Mouse (Mus musculus) limb, embryonic 13.5 days (tissue): Measurements from ENCODE around the gene Fnip1. TPM values are rescaled to one million over a fixed set of nuclear protein-coding genes. Genes with fewer than 3 reads are reported as not detected.
"Not testable (repeated sequence)": the region's sequence is repeated elsewhere in the genome, so short reads cannot be mapped to it uniquely, and the experiment has no call there.

Experiments
- ATAC-seq: fragments of 200-750 bp; cut with Nextera tagmentation; 2 replicates; pipeline ENCODE4 v1.8.0; 2017; ENCODE audit warnings: low read depth, moderate number of reproducible peaks, moderate TSS enrichment; ENCODE audit not compliant: low FRiP score
- H3K27ac ChIP-seq: fragments of 300-500 bp; sonication (generic); 2 replicates; pipeline ENCODE4 v1.5.1; 2015; ENCODE audit warnings: inconsistent platforms, mild to moderate bottlenecking, moderate library complexity
- H3K27me3 ChIP-seq: fragments of 300-500 bp; sonication (generic); 2 replicates; pipeline ENCODE4 v1.6.1; 2015; ENCODE audit warnings: mild to moderate bottlenecking, inconsistent platforms
- H3K36me3 ChIP-seq: fragments of 300-500 bp; sonication (generic); 2 replicates; pipeline ENCODE4 v1.6.1; 2015; ENCODE audit warnings: inconsistent platforms, mild to moderate bottlenecking, moderate library complexity
- H3K4me1 ChIP-seq: fragments of 300-500 bp; sonication (generic); 2 replicates; pipeline ENCODE4 v1.6.1; 2015; ENCODE audit warnings: inconsistent platforms
- H3K4me2 ChIP-seq: fragments of 300-500 bp; sonication (generic); replicated peaks from 2 replicates; pipeline ENCODE4 v1.6.1; 2015; ENCODE audit warnings: inconsistent platforms, mild to moderate bottlenecking, moderate library complexity
- H3K4me3 ChIP-seq: fragments of 300-500 bp; sonication (generic); 2 replicates; pipeline ENCODE4 v1.5.1; 2015; ENCODE audit warnings: moderate library complexity, mild to moderate bottlenecking, inconsistent platforms
- H3K9ac ChIP-seq: fragments of 300-500 bp; sonication (generic); 2 replicates; pipeline ENCODE4 v1.6.1; 2015; ENCODE audit warnings: mild to moderate bottlenecking, inconsistent platforms
- H3K9me3 ChIP-seq: fragments of 300-500 bp; sonication (generic); 2 replicates; pipeline ENCODE4 v1.6.1; 2016; ENCODE audit warnings: inconsistent platforms
- WGBS: fragments of 180-500 bp; shearing (Covaris S2); methylation state at CpG from one replicate; pipeline ENCODE4 v1.1.7; 2015; 5-methylcytosine and 5-hydroxymethylcytosine counted together
- polyA plus RNA-seq: library from polyadenylated mRNA; unstranded; fragments of >200 nt; fragmentation: Nextera tagmentation; extraction: Ambion mirVana; gene quantifications from 2 replicates; pipeline ENCODE4 v1.2.1, GENCODE M21; 2015

Gene Fnip1
- polyA plus RNA-seq, 1 experiment from 2014 or later, result 11.6 TPM

DNA sequence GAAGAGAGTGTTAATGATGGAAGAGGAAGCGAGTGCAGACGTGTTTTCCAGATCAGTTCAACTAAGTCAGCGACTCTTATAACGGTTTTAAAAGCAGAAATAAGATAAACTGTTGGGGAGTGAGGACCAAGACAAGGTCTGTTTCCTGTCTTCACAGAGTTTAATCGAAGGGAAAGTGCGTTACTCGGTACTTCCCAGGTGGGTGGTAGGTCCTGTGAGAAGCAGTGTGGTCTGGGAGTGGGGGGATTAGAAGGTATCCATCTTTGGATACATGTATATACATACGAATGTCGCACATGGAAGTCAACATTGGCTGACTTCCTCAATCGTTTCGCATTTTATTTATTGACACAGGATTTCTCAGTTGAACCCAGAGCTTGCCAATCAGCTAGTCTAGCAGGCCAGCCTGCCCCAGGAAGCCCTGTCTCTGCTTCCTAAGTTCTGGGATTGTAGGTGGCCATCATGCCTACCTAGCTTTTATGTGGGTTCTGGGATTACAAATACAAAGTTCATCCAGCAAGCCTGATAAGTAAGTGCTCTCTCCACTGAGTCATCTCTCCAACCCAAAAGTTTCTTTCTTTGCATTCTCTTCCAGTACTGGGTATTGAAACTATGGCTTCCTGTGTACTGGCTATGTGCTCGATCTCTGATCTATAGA lies 10.2 kb upstream of the Fnip1 start:
- no peaks in the 10 kb centered on the region for H3K36me3 ChIP-seq
- ATAC-seq, result no peak
- H3K9me3 ChIP-seq, result no peaks in the 10 kb centered on the region
- no peak overlapping the region for H3K4me3 ChIP-seq
- no peaks in the 10 kb centered on the region for H3K27me3 ChIP-seq
- H3K27ac ChIP-seq, result no peak overlapping the region
- no peak overlapping the region for H3K9ac ChIP-seq
- H3K4me2 ChIP-seq, result no peak overlapping the region
- peaks cover 18% of the 10 kb centered on the region for H3K4me1 ChIP-seq
- 65% methylated on average over 12 of the region's 12 CpGs for WGBS

DNA sequence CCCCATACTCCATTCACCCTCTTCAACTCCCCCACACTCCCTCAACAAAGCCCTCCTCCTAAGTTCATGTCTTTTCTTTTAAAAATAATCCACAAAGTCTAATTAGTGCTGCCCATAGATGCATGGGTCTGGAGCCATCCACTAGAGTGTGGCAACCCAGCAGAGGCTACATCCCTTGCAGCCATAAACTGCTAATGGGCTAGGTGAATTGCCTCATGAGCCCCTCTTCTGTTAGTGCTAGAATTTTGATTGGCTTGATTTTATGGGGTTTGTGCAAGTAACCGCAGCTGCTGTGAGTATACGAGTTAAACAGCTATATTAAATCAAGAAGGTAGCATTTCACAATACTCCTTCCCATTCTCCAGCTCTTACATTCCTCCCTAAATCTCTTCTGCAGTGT lies 8.8 kb upstream of the Fnip1 start:
- Histone ChIP-seq H3K4me1 (peaks cover 18% of the 10 kb centered on the region), H3K27me3 (no peaks in the 10 kb centered on the region), H3K9ac (no peak overlapping the region), H3K27ac (no peak overlapping the region; the same call in 1 of the 2 replicates), H3K9me3 (no peaks in the 10 kb centered on the region), H3K4me2 (no peak overlapping the region), H3K4me3 (no peak overlapping the region), H3K36me3 (no peaks in the 10 kb centered on the region)
- ATAC-seq, result peak; percentile 36; the same call in 1 of the 2 replicates
- 6% methylated on average over 2 of the region's 2 CpGs for WGBS

DNA sequence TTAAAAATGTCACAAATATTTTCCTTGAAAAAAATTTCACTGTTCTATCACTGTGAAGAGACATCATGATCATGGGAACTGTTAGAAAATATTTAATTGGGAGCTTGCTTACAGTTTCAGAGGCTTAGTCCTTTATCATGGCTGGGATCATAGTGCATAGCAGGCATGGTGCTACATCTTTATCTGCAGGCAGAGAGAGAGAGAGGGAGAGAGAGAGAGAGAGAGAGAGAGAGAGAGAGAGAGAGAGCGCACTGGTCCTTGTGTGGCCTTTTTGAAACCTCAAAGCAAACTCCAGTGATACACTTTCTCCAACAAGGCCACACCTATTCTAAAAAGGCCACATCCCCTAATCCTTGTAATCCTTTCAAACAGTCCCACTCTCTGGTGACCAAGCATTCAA lies 2.2 kb upstream of the Fnip1 start:
- no peaks in the 10 kb centered on the region for H3K27me3 ChIP-seq
- ATAC-seq, result no peak
- WGBS, result 91% methylated on average over 1 of the region's 1 CpGs
- H3K4me1 ChIP-seq, result peaks cover 18% of the 10 kb centered on the region
- H3K9me3 ChIP-seq, result no peaks in the 10 kb centered on the region
- H3K4me2 ChIP-seq, result no peak overlapping the region
- no peak overlapping the region for H3K27ac ChIP-seq
- no peak overlapping the region for H3K4me3 ChIP-seq
- no peak overlapping the region for H3K9ac ChIP-seq
- H3K36me3 ChIP-seq, result no peaks in the 10 kb centered on the region

DNA sequence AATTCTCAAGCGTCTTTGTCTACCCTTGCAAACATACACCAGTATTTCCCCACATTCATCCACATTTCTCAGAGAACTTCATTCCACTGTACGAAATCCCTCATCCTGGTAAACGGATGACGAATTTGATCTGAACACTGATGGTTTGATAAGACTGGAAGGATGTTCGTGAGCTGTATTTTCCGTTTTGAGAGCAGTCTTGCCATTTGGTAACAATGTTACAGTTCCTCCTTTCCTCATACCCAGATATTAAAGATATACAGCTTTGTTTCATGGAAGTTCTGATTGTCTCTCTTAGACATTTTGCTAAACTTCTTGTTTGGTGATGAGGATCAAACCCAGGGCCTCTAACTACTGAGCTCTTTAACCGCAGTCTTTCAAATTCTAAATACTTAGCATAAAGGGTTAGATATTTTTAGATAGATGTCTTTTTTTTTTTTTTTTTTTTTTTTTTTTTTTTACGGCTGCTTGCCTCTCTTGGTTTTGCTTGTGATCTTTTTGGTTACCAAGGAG lies 633 bp upstream of the Fnip1 start:
- Histone ChIP-seq H3K4me3 (peak overlapping the region; percentile 94), H3K27ac (peak overlapping the region; percentile 48; the same call in 1 of the 2 replicates), H3K4me1 (peaks cover 18% of the 10 kb centered on the region), H3K4me2 (peak overlapping the region; percentile 52), H3K9ac (peak overlapping the region; percentile 59), H3K36me3 (no peaks in the 10 kb centered on the region), H3K27me3 (no peaks in the 10 kb centered on the region), H3K9me3 (no peaks in the 10 kb centered on the region)
- ATAC-seq, result no peak
- WGBS, result 59% methylated on average over 8 of the region's 8 CpGs

DNA sequence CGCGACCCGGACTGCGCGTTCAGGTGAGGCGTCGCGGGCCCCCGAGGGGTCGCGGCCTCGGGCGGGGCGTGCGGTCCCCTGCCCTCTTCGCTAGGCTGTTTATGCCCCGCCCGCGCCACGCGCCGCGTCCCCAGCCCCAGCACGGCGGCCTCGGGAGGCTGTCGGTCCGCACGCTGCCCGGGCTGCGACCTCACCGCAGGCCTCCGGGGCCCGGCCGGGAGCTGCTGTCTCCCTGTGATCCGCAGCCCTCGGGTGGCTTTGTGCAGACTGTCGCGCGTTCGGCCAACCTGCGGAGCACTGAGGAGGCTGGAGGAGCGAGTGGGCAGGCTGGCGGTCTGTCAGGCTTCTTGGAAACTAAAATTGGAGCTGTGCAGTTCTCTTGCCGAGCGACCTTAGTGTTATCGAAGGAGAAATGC lies 375 bp downstream of the Fnip1 start:
- no peak; the same call in none of the 2 replicates for ATAC-seq
- under 1% methylated on average over 47 of the region's 47 CpGs for WGBS
- no peaks in the 10 kb centered on the region for H3K9me3 ChIP-seq
- no peaks in the 10 kb centered on the region for H3K36me3 ChIP-seq
- peak overlapping the region; percentile 93 for H3K9ac ChIP-seq
- peak overlapping the region; percentile 77 for H3K4me2 ChIP-seq
- no peaks in the 10 kb centered on the region for H3K27me3 ChIP-seq
- H3K4me3 ChIP-seq, result peak overlapping the region; percentile 94
- H3K4me1 ChIP-seq, result peaks cover 18% of the 10 kb centered on the region
- peak overlapping the region; percentile 83; the same call in 1 of the 2 replicates for H3K27ac ChIP-seq

DNA sequence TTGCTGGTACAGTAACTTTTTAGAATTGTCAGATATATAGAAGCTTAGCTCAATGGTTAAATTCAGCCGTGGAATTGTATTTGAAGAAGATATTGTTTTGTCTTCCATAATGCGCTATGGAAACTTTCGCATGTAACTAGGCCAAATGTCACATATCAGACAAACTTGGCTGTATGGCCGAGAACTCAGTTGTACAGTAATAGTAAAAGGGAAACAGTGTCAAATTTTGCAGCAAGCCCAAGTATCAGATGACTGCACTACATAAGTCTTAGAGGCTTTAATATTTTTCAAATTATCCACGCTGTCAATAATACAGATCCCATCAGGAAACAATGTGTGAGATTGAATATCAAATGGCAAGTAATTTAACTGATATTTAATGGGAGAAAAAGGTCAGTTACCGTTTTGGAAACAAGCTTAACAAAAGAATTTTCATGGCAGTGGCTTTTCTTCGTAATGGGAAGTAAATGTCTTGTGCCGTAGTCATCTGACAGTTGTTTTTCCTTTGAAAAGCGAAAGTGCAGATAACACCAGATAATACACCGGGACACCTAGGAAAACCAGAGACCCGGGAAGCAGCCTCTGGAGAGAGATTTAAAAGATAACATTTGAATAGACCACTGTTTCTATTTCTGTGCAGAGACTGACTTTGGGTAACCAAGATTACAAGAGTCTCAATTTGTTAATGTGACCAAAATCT lies 1.1 kb downstream of the Fnip1 start:
- Histone ChIP-seq H3K9me3 (no peaks in the 10 kb centered on the region), H3K27me3 (no peaks in the 10 kb centered on the region), H3K4me2 (peak overlapping the region; percentile 77), H3K9ac (peak overlapping the region; percentile 93), H3K27ac (no peak overlapping the region), H3K36me3 (no peaks in the 10 kb centered on the region), H3K4me3 (peak overlapping the region; percentile 94), H3K4me1 (peaks cover 18% of the 10 kb centered on the region)
- 33% methylated on average over 11 of the region's 11 CpGs for WGBS
- no peak for ATAC-seq

DNA sequence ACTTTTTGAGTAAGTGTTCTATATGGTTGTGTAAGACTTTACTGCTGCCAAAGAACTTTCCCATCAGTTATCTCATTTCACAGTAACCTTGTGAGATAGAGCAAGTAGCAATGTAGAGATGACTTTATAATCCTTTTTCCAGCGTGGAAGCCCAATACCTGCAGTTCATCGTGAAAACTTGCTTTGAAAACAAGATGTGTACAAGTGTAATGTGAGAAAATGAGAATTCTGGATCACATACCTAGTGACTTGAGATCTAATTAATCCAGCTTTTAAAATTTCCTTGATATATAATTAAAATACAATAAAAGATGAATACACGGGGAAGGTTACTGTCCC lies 1.7 kb downstream of the Fnip1 start:
- no peak for ATAC-seq
- H3K4me2 ChIP-seq, result peak overlapping the region; percentile 77
- H3K27me3 ChIP-seq, result no peaks in the 10 kb centered on the region
- H3K4me3 ChIP-seq, result peak overlapping the region; percentile 94
- H3K36me3 ChIP-seq, result no peaks in the 10 kb centered on the region
- WGBS, result 66% methylated on average over 3 of the region's 3 CpGs
- H3K27ac ChIP-seq, result no peak overlapping the region
- H3K9me3 ChIP-seq, result no peaks in the 10 kb centered on the region
- H3K9ac ChIP-seq, result peak overlapping the region; percentile 35; the same call in 1 of the 2 replicates
- H3K4me1 ChIP-seq, result peaks cover 18% of the 10 kb centered on the region

DNA sequence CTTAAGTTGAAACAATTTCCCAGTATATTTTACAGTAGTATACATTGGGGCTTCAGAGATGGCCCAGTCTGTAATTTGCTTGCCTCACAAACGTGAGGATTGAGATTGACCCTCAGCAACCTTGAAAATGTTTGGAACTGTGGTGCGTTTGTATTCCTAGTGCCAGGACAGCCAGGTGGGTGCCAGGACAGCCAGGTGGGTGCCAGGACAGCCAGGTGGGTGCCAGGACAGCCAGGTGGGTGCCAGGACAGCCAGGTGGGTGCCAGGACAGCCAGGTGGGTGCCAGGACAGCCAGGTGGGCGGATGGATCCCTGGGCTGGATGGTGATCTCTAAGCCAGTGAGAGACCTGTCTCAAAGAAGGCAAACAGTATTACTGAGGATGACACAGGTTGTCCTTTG lies 12.8 kb downstream of the Fnip1 start:
- H3K9me3 ChIP-seq, ATAC-seq, H3K27me3 ChIP-seq, H3K4me3 ChIP-seq, H3K27ac ChIP-seq, H3K9ac ChIP-seq, H3K4me1 ChIP-seq, H3K4me2 ChIP-seq, H3K36me3 ChIP-seq: not testable (repeated sequence)
- 83% methylated on average over 3 of the region's 3 CpGs for WGBS

DNA sequence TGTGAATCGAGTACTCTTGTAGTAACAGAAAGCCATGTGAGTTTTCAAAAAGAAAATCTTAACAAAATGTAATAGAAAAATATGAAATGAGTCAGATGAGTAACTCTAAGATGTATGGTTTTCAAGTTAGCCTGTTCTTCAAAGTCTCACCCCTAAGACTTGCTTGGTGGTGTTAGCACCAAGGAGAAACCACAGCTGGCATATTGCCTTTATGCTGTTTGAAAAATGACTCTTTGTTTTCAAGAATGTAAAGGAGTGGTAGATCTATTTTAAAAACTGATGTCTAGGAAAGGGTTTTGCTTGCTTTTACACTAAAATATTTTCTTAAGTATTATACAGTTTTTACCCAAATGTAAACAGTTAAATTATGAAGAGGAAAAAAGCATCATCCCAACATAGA lies 16.5 kb downstream of the Fnip1 start:
- Histone ChIP-seq H3K9me3 (no peaks in the 10 kb centered on the region), H3K36me3 (no peaks in the 10 kb centered on the region), H3K9ac (no peak overlapping the region), H3K4me2 (no peak overlapping the region), H3K4me1 (no peaks in the 10 kb centered on the region), H3K27ac (no peak overlapping the region), H3K27me3 (no peaks in the 10 kb centered on the region), H3K4me3 (no peak overlapping the region)
- 80% methylated on average over 1 of the region's 1 CpGs for WGBS
- no peak for ATAC-seq

DNA sequence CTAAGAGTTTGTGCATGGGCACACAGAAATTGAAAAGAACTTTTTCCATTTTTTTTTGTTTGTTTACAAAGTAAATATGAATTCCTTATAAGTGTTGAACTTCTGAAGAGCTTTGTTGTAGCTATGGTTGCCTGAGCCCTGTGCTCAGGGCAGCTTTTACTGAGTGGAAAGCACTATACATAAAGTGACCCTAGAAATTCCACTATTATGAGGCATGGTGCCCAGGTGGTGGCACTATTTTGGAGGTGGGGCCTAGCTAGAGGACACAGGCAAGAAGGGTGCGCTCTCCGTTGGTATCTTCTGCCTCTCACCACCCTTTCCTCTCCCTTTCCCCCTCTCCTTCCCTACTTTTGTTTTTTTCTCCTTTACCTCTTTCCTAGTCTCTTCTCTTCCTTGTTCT lies 18.9 kb downstream of the Fnip1 start:
- ATAC-seq, result no peak

DNA sequence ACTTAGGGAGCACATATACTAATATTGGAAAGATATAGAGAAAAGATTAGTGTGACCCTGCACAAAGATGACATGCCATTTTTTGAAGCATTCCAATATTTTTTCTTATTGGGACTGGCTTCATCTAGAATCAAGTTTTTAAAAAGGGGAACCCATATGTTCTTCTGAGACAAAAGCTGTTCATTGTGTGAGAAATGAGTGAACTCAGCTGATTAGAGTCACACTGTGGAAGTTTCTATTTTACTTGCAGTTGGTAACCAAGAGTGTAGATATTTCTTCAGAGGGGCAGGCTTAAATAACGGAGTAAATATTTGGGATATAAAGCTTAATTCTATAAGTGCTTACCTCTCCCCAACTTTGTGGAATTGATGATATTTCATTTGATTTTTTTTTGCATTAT lies 20.2 kb downstream of the Fnip1 start:
- WGBS, result 95% methylated on average over 1 of the region's 1 CpGs
- Histone ChIP-seq H3K4me1 (no peaks in the 10 kb centered on the region), H3K4me3 (no peak overlapping the region), H3K36me3 (no peaks in the 10 kb centered on the region), H3K9ac (no peak overlapping the region), H3K27me3 (no peaks in the 10 kb centered on the region), H3K27ac (no peak overlapping the region), H3K9me3 (no peaks in the 10 kb centered on the region; the same call in 1 of the 2 replicates), H3K4me2 (no peak overlapping the region)
- no peak for ATAC-seq

More for the DNA sequence above, 18.9 kb downstream of the Fnip1 start:
- 79% methylated on average over 2 of the region's 2 CpGs for WGBS
- Histone ChIP-seq H3K36me3 (no peaks in the 10 kb centered on the region), H3K27ac (no peak overlapping the region), H3K9ac (no peak overlapping the region), H3K4me1 (no peaks in the 10 kb centered on the region), H3K4me3 (no peak overlapping the region), H3K4me2 (no peak overlapping the region), H3K9me3 (no peaks in the 10 kb centered on the region; the same call in 1 of the 2 replicates), H3K27me3 (no peaks in the 10 kb centered on the region)

DNA sequence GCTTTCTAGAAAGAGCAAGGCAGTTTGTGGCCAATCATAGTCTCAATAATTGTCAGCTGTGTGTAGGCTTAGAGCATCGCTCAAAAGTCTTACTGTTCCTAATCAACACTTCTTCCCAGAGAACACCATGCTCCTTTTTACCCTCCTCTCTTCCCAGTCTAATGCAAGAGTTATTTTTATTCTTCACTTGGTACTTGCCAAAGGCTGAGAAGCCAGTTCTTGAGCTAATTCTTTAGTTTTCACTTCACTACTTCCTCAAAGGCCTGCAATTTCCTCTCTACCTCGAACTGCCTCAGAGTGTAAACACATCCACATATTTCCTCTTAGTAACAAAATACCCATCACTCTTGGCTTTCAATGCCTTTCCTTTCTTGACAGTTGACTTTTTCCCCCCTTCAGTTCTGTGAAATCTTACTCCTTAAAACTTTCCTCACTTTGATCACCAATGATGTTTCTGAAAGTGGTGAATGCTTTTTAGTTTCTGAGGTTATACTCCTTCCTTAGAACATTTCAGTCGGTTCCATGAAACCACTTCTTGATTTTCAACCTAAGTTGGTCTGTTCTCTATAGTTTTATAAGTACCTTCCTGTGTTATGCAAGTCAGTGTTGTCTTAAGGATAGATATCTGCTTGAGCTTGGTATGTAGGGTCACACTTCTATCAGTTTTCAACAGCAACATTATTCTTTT lies 26.7 kb downstream of the Fnip1 start:
- H3K9me3 ChIP-seq, result no peaks in the 10 kb centered on the region; the same call in 1 of the 2 replicates
- no peak overlapping the region; the same call in 1 of the 2 replicates for H3K27ac ChIP-seq
- no peaks in the 10 kb centered on the region for H3K27me3 ChIP-seq
- no peak overlapping the region for H3K4me2 ChIP-seq
- H3K4me1 ChIP-seq, result no peaks in the 10 kb centered on the region
- ATAC-seq, result no peak
- H3K9ac ChIP-seq, result no peak overlapping the region
- H3K36me3 ChIP-seq, result peaks cover 8% of the 10 kb centered on the region; the same call in 1 of the 2 replicates
- 61% methylated on average over 3 of the region's 3 CpGs for WGBS
- H3K4me3 ChIP-seq, result no peak overlapping the region
